Mouse (Mus musculus): ENCODE data around the gene Tpm1. TPM values are rescaled to one million over a fixed set of nuclear protein-coding genes. Genes with fewer than 3 reads are reported as not detected.

Tpm1 gene
- total RNA-seq (2021) = over 10,000 TPM; 18,374 to 28,065 TPM
- long read RNA-seq, experiment 1, transcript Tpm1-205 (10 exons, 1,208 nt) = major isoform, 14,641 of 15,296 reads
- long read RNA-seq, experiment 1, transcript Tpm1-207 (9 exons, 962 nt) = minor isoform, 7 of 15,296 reads
- long read RNA-seq, experiment 1, partial matches to known transcripts = 448 of 15,296 reads
- long read RNA-seq, experiment 1, other reads (novel, unspliced or antisense) = 194 of 15,296 reads
- long read RNA-seq, experiment 2, transcript Tpm1-207 (9 exons, 962 nt) = minor isoform, 13 of 24,663 reads
- long read RNA-seq, experiment 2, transcript Tpm1-215 (9 exons, 1,759 nt) = minor isoform, 5 of 24,663 reads
- long read RNA-seq, experiment 2, transcript Tpm1-205 (10 exons, 1,208 nt) = major isoform, 23,697 of 24,663 reads
- long read RNA-seq, experiment 2, partial matches to known transcripts = 595 of 24,663 reads
- long read RNA-seq, experiment 2, other reads (novel, unspliced or antisense) = 342 of 24,663 reads

DNA sequence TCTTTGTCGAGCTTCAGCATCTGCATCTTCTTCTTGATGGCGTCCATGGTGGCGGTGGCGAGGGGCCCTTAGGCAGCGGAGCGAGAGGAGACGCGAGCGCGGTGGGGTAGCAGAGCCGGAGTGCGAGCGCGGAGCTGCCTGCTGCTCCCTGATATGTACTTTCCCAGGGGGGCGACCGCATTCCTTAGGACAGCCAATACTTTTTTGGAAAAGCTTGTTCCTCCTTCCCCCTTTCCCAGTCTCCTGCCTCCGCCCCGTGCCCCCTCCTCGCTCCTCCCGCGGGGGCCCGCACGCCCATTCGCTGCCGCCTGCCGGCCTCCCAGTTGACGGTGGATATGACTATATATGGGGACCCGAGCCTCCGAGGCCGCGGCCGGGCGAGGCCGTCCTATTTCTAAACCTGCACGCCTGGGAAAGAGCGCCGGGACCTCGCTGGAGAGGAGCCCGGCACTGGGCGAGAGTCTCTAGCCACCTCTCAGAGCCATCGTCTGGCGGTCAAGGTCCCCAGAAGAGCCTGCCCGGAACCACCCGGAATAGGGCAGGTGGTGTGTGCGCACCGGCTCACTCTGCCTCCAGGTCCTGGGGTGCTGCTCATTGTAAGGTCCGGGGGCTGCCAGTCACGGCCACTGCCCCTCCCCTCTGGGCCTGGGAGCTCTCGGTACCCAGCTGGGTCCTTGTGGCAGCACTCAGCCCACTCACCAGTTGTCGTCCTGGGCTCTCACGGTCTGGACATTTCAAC, at the start of gene Tpm1:
Tpm1 (minus strand) TSS at position 321 of the 739 bp plus-strand sequence.
- peak within 1 kb of the TSS; percentile 99 for H3K27ac ChIP-seq
- H3K4me3 ChIP-seq = peak within 1 kb of the TSS; percentile 91
- TF ChIP-seq CTCF (IDR thresholded peaks at IDR 0.05) = no peak; the same call in 1 of the 2 replicates
- intact Hi-C loops (cut with DNase I) = loop anchor here (5.0 kb wide), 3 partner anchors 108 to 163 kb away; no protein-coding TSS in a partner anchor
- DNase-seq = peak; percentile 96

- no peak for TF ChIP-seq CTCF (IDR thresholded peaks at IDR 0.05)
- no peak for DNase-seq
- H3K27ac ChIP-seq = no peak overlapping the region
- no peak overlapping the region for H3K4me3 ChIP-seq
- intact Hi-C loops (cut with DNase I) = no loop called here
Measured at GRCm38 (mm10) chr9:67094371-67094770, 45.2 kb upstream of the Tpm1 start.

DNA sequence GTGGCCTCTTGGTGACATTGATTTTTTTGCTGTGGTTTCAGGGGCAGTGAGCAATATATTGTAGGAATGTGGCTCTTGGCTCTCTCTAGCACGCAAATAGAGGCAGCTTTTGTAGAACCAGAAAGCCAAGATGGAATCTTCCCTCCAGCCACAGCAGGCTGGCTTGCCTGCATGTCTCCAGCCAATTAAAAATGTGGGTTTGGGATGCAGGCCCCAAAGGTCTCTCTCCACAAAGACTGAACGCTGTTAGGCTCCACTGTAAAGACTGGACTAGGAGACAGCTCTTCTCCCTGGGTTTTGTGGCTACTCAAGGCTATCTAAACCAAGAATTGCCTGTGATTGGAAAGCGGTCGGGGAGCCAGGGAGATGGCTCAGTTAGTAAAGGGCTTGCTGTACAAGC, 43.0 kb upstream of the Tpm1 start:
- 0 out of 2 replicates have a peak overlapping the region, but pooled peaks have one; percentile 8 for H3K27ac ChIP-seq
- intact Hi-C loops (cut with DNase I) = no loop called here
- no peak for TF ChIP-seq CTCF (IDR thresholded peaks at IDR 0.05)
- no peak overlapping the region for H3K4me3 ChIP-seq
- DNase-seq = no peak

GRCm38 (mm10) chr9:67091598-67091997, 42.4 kb upstream of the Tpm1 start:
- Histone ChIP-seq H3K27ac (peak overlapping the region; percentile 69), H3K4me3 (no peak overlapping the region)
- DNase-seq = no peak
- no peak for TF ChIP-seq CTCF (IDR thresholded peaks at IDR 0.05)
- intact Hi-C loops (cut with DNase I) = no loop called here

DNA sequence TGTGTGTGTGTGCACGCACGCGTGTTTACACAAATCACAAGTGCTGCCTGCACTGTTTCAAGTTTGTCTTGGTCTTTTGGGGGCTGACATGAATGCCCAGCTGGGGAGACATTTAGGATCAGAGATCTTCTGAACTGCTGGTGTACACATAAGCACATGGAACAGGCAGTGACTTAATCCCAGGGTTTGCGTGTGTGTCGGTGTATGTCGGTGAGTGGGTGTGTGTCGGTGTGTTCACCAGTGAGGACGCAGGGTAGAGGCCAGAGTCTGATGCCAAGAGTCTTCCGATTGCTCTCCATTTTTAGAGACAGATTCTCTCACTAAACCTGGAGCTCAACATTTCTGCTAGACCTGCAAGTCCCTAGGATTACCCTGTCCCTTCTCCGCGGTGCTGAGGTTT, 41.9 kb upstream of the Tpm1 start:
- TF ChIP-seq CTCF (IDR thresholded peaks at IDR 0.05) = no peak
- Histone ChIP-seq H3K27ac (peak overlapping the region; percentile 69), H3K4me3 (no peak overlapping the region)
- intact Hi-C loops (cut with DNase I) = no loop called here
- no peak for DNase-seq

DNA sequence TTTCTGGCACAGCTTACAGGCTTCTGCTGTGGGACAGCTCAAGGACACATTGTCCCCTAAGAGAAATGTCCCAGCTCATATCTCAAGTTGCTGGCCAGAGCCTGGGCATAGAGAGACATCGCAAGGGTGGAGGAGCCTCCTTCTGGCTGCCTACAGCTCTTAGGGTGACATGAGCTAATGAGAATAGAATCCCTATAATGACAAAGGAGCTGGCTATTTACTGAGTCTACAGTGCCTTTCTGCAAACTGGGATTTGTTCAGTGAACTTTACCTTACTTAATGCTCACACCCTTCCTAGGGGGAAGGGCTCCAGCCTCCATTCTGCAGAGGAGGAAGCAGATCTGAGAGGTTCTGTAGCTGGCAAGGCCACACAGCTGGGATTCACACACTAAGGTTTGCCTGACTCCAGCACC, 41.4 kb upstream of the Tpm1 start:
- Histone ChIP-seq H3K4me3 (no peak overlapping the region), H3K27ac (peak overlapping the region; percentile 69)
- peak; percentile 5; the same call in 1 of the 2 replicates for TF ChIP-seq CTCF (IDR thresholded peaks at IDR 0.05)
- peak; percentile 64 for DNase-seq
- intact Hi-C loops (cut with DNase I) = no loop called here

- Histone ChIP-seq H3K27ac (no peak overlapping the region), H3K4me3 (no peak overlapping the region)
- no peak for DNase-seq
- intact Hi-C loops (cut with DNase I) = no loop called here
- no peak for TF ChIP-seq CTCF (IDR thresholded peaks at IDR 0.05)
Measured at GRCm38 (mm10) chr9:67089167-67089566, 40.0 kb upstream of the Tpm1 start.

DNA sequence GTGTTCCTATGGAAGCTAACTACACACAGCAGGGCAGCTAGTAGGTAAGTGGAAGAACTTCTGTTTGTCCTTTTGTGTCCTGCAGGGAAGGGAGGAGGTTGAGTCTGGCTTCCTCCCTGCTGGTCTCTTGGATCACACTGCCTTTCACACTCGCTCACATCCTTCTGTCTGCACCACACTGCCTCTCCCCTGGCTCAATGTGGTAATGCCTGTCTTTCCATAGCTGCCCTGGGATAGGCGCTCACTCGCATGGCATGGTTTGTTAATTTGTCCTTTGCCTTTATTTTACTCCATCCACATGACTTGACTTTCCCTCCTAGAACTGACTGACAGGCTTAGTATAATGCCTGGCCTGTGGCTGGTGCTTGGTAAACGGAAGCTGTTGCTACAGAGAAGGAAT, 34.6 kb upstream of the Tpm1 start:
- no peak for TF ChIP-seq CTCF (IDR thresholded peaks at IDR 0.05)
- no peak for DNase-seq
- no peak overlapping the region for H3K27ac ChIP-seq
- H3K4me3 ChIP-seq = no peak overlapping the region
- intact Hi-C loops (cut with DNase I) = no loop called here

DNA sequence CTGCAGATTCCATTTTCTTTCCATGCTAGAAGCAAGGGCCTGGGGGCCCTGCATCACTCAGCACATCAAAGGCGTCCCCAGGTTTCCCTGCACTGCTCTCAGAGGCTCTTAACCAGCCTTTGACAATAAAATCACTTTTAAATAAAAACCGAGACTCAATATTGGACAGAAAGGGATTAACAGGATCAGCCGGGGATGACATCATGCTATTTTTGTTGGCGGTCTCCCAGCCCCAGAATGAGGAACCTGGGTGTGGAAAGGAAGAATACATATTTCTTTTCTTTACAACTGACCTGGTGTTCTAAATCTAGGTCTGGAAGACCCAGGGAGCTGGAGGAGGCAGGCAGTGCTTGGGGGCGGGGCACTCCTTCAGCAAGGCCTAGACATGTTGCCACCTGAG, 32.5 kb upstream of the Tpm1 start:
- no peak for TF ChIP-seq CTCF (IDR thresholded peaks at IDR 0.05)
- peak; percentile 55 for DNase-seq
- no peak overlapping the region for H3K4me3 ChIP-seq
- intact Hi-C loops (cut with DNase I) = no loop called here
- 0 out of 2 replicates have a peak overlapping the region, but pooled peaks have one; percentile 20 for H3K27ac ChIP-seq

DNA sequence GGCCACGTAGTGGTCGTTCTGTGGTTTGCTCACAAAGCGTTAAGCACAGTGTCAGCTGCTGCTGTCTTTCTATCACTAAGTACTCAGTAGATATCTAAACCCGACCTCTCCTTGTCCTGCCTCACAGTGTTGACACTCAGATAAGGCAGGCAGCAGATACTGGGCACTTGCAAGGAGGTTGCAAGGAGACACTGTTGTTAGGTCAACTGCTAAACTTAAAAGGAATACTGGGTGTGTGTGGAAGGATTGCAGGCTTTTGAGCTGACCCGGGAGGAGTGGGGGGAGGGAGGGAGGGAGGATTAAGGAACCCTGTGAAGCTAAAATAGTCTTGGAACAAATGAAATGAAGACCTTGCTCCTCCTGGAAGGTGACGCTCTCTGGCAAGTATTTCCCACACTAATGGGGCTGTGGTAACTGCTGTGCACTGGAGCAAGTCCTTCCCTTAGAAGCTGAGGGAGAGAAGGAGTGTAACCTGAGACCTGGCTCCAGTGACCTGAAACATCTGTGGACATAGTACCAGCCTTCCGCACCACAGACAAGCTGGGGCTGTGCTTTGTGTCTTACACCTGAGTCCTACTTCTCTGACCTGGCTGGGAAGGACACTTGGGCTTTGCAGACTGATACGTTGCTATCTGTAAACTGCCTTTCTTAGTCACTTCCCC, 28.6 kb upstream of the Tpm1 start:
- intact Hi-C loops (cut with DNase I) = loop anchor here (5.0 kb wide), 1 partner anchor 35 kb away; no protein-coding TSS in a partner anchor

GRCm38 (mm10) chr9:67077266-67077657, 28.1 kb upstream of the Tpm1 start:
- peak overlapping the region; percentile 40 for H3K4me3 ChIP-seq
- H3K27ac ChIP-seq = peak overlapping the region; percentile 94
- intact Hi-C loops (cut with DNase I) = loop anchor here (5.0 kb wide), 1 partner anchor 35 kb away; no protein-coding TSS in a partner anchor
- no peak for DNase-seq
- TF ChIP-seq CTCF (IDR thresholded peaks at IDR 0.05) = no peak

More for the DNA sequence above, 28.6 kb upstream of the Tpm1 start:
- Histone ChIP-seq H3K27ac (peak overlapping the region; percentile 94), H3K4me3 (peak overlapping the region; percentile 40)
- DNase-seq = peak; percentile 76
- peak; percentile 5; the same call in 1 of the 2 replicates for TF ChIP-seq CTCF (IDR thresholded peaks at IDR 0.05)

- intact Hi-C loops (cut with DNase I) = no loop called here
- no peak for DNase-seq
- no peak overlapping the region for H3K4me3 ChIP-seq
- H3K27ac ChIP-seq = no peak overlapping the region
- TF ChIP-seq CTCF (IDR thresholded peaks at IDR 0.05) = no peak
Measured at GRCm38 (mm10) chr9:67072182-67072581, 23.0 kb upstream of the Tpm1 start.

Data from gastrocnemius, adult 2 months (tissue).